Mouse (Mus musculus): ENCODE data around the gene Edc4.

The Edc4 gene

DNA sequence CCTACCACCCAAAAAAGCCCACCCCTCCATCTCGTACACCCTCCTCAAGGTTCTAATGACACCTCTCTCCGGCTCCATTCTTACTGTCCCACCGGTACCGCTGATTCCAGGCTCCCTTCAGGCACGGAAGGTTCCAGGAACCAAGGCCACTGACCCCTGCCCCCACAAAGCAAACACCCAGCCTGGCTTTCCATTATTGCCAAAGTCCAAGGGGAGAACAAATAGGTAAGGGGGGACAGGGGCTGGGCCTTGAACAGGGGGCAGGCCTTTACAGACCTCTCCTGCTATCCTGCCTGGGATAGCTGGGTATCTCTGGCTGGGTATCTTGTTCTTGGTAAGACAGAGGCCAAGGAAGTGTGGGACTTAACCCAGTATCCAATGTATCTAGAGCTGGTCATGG is 61.9 kb downstream of the Edc4 start:
- DNase-seq (ENCODE audit: low spot score in 2 of 2), result no peak

DNA sequence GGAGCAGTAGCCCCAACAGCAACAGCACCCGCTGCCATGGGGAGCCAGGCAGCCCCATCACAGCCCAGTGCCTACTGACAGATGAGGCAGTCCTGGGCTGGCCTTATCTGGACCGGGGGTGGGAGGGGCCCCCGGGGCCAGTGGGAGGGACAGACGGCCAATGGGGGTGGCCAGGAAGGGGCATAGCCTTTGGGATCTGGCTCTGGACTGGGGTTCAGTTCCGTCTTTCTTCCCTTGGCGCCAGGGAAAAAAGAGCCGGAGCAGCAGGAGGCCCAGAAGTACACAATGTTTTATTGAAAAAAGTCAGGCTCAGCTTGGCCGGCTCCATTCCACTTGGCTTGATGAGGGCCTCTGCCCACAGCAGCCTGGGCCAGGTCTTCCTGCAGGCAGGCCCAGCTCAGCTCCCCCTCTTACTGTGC is 62.6 kb downstream of the Edc4 start, which contains the start of gene Lcat:
Gene Lcat (minus strand): TSS at position 62 of the 419 bp plus-strand sequence.
- DNase-seq (ENCODE audit: low spot score in 2 of 2), result no peak
